Mouse (Mus musculus) frontal cortex, postnatal 10 days (tissue): ENCODE data around the gene Pcyt1b.

Experiments
- DNase-seq, 2 experiments: peaks; one replicate each; pipeline ENCODE4 v3.0.0; 2022; ENCODE audit warnings: low spot score in 2 of 2, mixed read lengths in 1 of 2

Pcyt1b gene

GRCm38 (mm10) chrX:93654218-93655002 is at the start of gene Pcyt1b:
Pcyt1b (plus strand) TSS chrX:93654863.
- DNase-seq = no peak

GRCm38 (mm10) chrX:93630256-93630655 is 24.4 kb upstream of the Pcyt1b start:
- DNase-seq = no peak

- DNase-seq = peak; percentile 79
These were observed 22.8 kb upstream of the Pcyt1b start, which contains the start of gene Pola1 for GRCm38 (mm10) chrX:93631657-93632449. Pola1 (minus strand) TSS chrX:93632155.

GRCm38 (mm10) chrX:93634861-93635375 is 19.7 kb upstream of the Pcyt1b start:
- no peak for DNase-seq

- DNase-seq = no peak
These were observed 11.1 kb upstream of the Pcyt1b start for GRCm38 (mm10) chrX:93643600-93643999.

GRCm38 (mm10) chrX:93644022-93644421 is 10.6 kb upstream of the Pcyt1b start:
- DNase-seq = no peak

- no peak for DNase-seq
These were observed 3.9 kb upstream of the Pcyt1b start for GRCm38 (mm10) chrX:93650738-93651137.

- DNase-seq = no peak
These were observed 490 bp downstream of the Pcyt1b start for GRCm38 (mm10) chrX:93655153-93655552.

GRCm38 (mm10) chrX:93663919-93664586 is 9.4 kb downstream of the Pcyt1b start:
- DNase-seq = no peak

- no peak for DNase-seq
These were observed 10.1 kb downstream of the Pcyt1b start for GRCm38 (mm10) chrX:93664787-93665186.

GRCm38 (mm10) chrX:93674432-93674831 is 19.8 kb downstream of the Pcyt1b start:
- no peak for DNase-seq

- DNase-seq = peak; percentile 56 to 61
These were observed 20.5 kb downstream of the Pcyt1b start for GRCm38 (mm10) chrX:93674836-93675795.

GRCm38 (mm10) chrX:93676228-93676627 is 21.6 kb downstream of the Pcyt1b start:
- no peak for DNase-seq

GRCm38 (mm10) chrX:93689287-93689686 is 34.6 kb downstream of the Pcyt1b start:
- no peak for DNase-seq

GRCm38 (mm10) chrX:93690672-93691071 is 36.0 kb downstream of the Pcyt1b start:
- DNase-seq = no peak

- no peak for DNase-seq
These were observed 42.9 kb downstream of the Pcyt1b start for GRCm38 (mm10) chrX:93697596-93697995.

GRCm38 (mm10) chrX:93700528-93701225 is 46.0 kb downstream of the Pcyt1b start:
- peak; percentile 16 to 18 for DNase-seq

GRCm38 (mm10) chrX:93712566-93712965 is 57.9 kb downstream of the Pcyt1b start:
- DNase-seq = no peak

- DNase-seq = no peak
These were observed 74.9 kb downstream of the Pcyt1b start for GRCm38 (mm10) chrX:93729529-93729928.

- DNase-seq = no peak
These were observed 76.2 kb downstream of the Pcyt1b start for GRCm38 (mm10) chrX:93730854-93731253.
